8 mouse cellular contexts compared by ENCODE assay signal in the genomic region with DNA sequence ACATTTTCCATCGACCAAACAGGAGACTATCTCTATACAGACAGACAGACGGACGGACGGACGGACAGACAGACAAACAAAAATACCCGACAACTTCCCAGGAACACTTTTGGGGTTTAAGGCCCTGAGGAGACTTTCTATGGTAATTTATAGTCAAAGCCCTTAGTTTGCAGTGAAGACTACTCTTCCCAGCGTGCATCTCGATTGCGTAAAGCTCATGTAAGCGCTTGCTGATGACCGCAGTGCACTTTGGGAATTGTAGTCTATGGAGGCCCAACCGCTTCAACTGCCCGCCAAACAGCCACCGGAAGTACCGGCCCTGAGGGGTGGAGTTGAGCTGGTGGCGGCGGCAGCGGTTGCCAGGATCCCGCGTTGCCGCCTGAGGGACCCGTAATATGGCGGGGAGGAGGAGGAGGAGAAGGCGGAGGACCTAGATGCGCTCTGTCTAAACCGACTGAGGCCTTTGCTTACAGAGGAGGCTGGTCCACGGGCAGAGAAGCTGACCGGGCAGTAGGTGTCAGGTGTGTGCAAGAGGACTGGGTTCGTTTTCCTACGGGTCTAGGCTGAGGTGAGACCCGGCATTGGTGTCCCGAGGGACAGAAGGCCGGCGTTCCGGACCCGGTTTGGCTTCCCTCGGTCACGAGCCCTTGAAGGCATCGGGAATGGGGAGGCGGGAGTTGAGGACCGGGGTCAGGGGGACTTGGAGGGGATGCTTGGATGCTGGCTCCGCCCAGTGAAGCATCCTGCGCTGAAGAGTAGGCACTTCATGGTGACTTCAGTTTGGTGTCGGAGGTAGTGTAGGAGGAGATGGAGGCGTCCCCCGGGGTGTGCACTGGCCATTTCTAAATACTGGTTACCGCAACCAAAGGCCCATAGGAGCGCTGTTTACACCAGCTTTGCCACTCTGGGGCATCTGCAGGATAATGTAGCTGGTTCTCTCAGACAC. TPM values are rescaled to one million over a fixed set of nuclear protein-coding genes. Genes with fewer than 3 reads are reported as not detected.
DNase-seq lines count a peak whose midpoint lies in the region; ATAC-seq lines count a peak whose summit lies in the region.

A gene (plus strand): TSS at position 325 of the 946 bp plus-strand sequence.

- peaks cover 4% of the 10 kb centered on the region; the same call in 1 of the 2 replicates for H3K4me1 ChIP-seq in embryonic facial prominence, embryonic 14.5 days (ENCODE audit: control insufficient read depth, insufficient read depth, low read length)
- H3K4me1 ChIP-seq in kidney, embryonic 14.5 days (ENCODE audit: control insufficient read depth, insufficient read depth, low read length): peaks cover 8% of the 10 kb centered on the region
- peaks cover 9% of the 10 kb centered on the region for H3K4me1 ChIP-seq in limb, embryonic 15.5 days

- H3K27me3 ChIP-seq in embryonic facial prominence, embryonic 14.5 days (replicated peaks; ENCODE audit: control insufficient read depth, insufficient read depth, low read length): no peaks in the 10 kb centered on the region
- no peaks in the 10 kb centered on the region for H3K27me3 ChIP-seq in kidney, embryonic 14.5 days (ENCODE audit: control insufficient read depth, insufficient read depth, low read length)
- no peaks in the 10 kb centered on the region for H3K27me3 ChIP-seq in limb, embryonic 15.5 days

- DNase-seq in 3T3-L1 (ENCODE audit: low read depth, low spot score): peak; percentile 97
- DNase-seq in adrenal gland, postnatal 4 days (ENCODE audit: low spot score in 2 of 2): peak; percentile 66 to 81
- DNase-seq in embryonic facial prominence, embryonic 14.5 days (ENCODE audit: low spot score): peak; percentile 99
- peak; percentile 96 for DNase-seq in heart, adult 9 months (ENCODE audit: low spot score in 2 of 2)
- peak; percentile 85 to 90 for DNase-seq in monocyte, adult 2 months (ENCODE audit: low read depth in 1 of 2, low spot score in 2 of 2)
- DNase-seq in spleen, postnatal 36 days (ENCODE audit: low spot score in 2 of 2): peak; percentile 96

- H3K36me3 ChIP-seq in embryonic facial prominence, embryonic 14.5 days (ENCODE audit: control insufficient read depth, insufficient read depth, low read length): peaks cover 13% of the 10 kb centered on the region; the same call in 1 of the 2 replicates
- no peaks in the 10 kb centered on the region; the same call in 1 of the 2 replicates for H3K36me3 ChIP-seq in kidney, embryonic 14.5 days (ENCODE audit: control insufficient read depth, insufficient read depth, low read length)
- H3K36me3 ChIP-seq in limb, embryonic 15.5 days: no peaks in the 10 kb centered on the region

- no peaks in the 10 kb centered on the region for H3K9me3 ChIP-seq in embryonic facial prominence, embryonic 14.5 days (ENCODE audit: control insufficient read depth, low read length)
- H3K9me3 ChIP-seq in kidney, embryonic 14.5 days (ENCODE audit: control insufficient read depth, low read length): no peaks in the 10 kb centered on the region
- H3K9me3 ChIP-seq in limb, embryonic 15.5 days: no peaks in the 10 kb centered on the region

- H3K4me3 ChIP-seq in embryonic facial prominence, embryonic 14.5 days (ENCODE audit: low read depth, low read length): peak within 1 kb of the TSS; percentile 80
- peak within 1 kb of the TSS; percentile 87 for H3K4me3 ChIP-seq in kidney, embryonic 14.5 days (ENCODE audit: low read length)
- H3K4me3 ChIP-seq in limb, embryonic 15.5 days: peak within 1 kb of the TSS; percentile 65

- H3K4me2 ChIP-seq in embryonic facial prominence, embryonic 14.5 days (ENCODE audit: low read depth, low read length): peak within 1 kb of the TSS; percentile 73
- H3K4me2 ChIP-seq in kidney, embryonic 14.5 days (replicated peaks; ENCODE audit: low read depth, low read length): peak within 1 kb of the TSS; percentile 71
- peak within 1 kb of the TSS; percentile 75 for H3K4me2 ChIP-seq in limb, embryonic 15.5 days

- peak; percentile 98 for ATAC-seq in embryonic facial prominence, embryonic 14.5 days (ENCODE audit: low read depth)
- ATAC-seq in kidney, embryonic 14.5 days (ENCODE audit: low FRiP score, low TSS enrichment): peak; percentile 98
- peak; percentile 95 for ATAC-seq in limb, embryonic 15.5 days (ENCODE audit: insufficient number of reproducible peaks, low FRiP score, low TSS enrichment, low read depth)

- H3K9ac ChIP-seq in embryonic facial prominence, embryonic 14.5 days (ENCODE audit: low read depth, low read length): peak within 1 kb of the TSS; percentile 76
- H3K9ac ChIP-seq in kidney, embryonic 14.5 days (ENCODE audit: low read depth, low read length): peak within 1 kb of the TSS; percentile 66
- peak within 1 kb of the TSS; percentile 57 for H3K9ac ChIP-seq in limb, embryonic 15.5 days

- 1% methylated on average over 41 of the region's 48 CpGs for WGBS in embryonic facial prominence, embryonic 14.5 days
- WGBS in kidney, embryonic 14.5 days: under 1% methylated on average over 42 of the region's 48 CpGs
- under 1% methylated on average over 48 of the region's 48 CpGs for WGBS in limb, embryonic 15.5 days

- no peak within 1 kb of the TSS; the same call in 1 of the 2 replicates for H3K27ac ChIP-seq in embryonic facial prominence, embryonic 14.5 days (replicated peaks; ENCODE audit: low read depth, low read length)
- no peak within 1 kb of the TSS for H3K27ac ChIP-seq in kidney, embryonic 14.5 days (ENCODE audit: low read depth, low read length)
- H3K27ac ChIP-seq in limb, embryonic 15.5 days: no peak within 1 kb of the TSS

RNA-seq across cellular contexts. Expression of the gene that starts here (rescaled TPM):
- 10 to 100 TPM; 13.5 to 15.3 TPM for total RNA-seq in adrenal gland, postnatal 4 days (2021)
- 11.1 and 12.0 TPM in 2 replicates for polyA plus RNA-seq in embryonic facial prominence, embryonic 14.5 days (2014; fragmentation: Nextera tagmentation; extraction: Ambion mirVana)
- polyA plus RNA-seq in kidney, embryonic 14.5 days (2014; fragmentation: Nextera tagmentation; extraction: Ambion mirVana): 9.4 and 13.5 TPM in 2 replicates
- 12.7 and 16.2 TPM in 2 replicates for polyA plus RNA-seq in limb, embryonic 15.5 days (2015; fragmentation: Nextera tagmentation; extraction: Ambion mirVana)
